Mouse (Mus musculus): ENCODE results near the gene Tmem200b.
A peak's percentile ranks its signal among the peaks of the same experiment; 100 is the strongest.

The Tmem200b gene

GRCm38 (mm10) chr4:131911521-131911920, 10.1 kb upstream of the Tmem200b start:
- DNase-seq = no peak

GRCm38 (mm10) chr4:131913526-131913925, 8.0 kb upstream of the Tmem200b start:
- DNase-seq = no peak

GRCm38 (mm10) chr4:131914046-131914643, 7.4 kb upstream of the Tmem200b start:
- DNase-seq = no peak

- no peak for DNase-seq
These were observed 6.6 kb upstream of the Tmem200b start for GRCm38 (mm10) chr4:131914891-131915469.

- DNase-seq = no peak
These were observed 5.7 kb upstream of the Tmem200b start for GRCm38 (mm10) chr4:131915821-131916328.

GRCm38 (mm10) chr4:131916425-131916824, 5.1 kb upstream of the Tmem200b start:
- peak; percentile 71 to 83 for DNase-seq

- no peak for DNase-seq
These were observed 4.5 kb upstream of the Tmem200b start for GRCm38 (mm10) chr4:131917010-131917555.

GRCm38 (mm10) chr4:131918026-131918533, 3.5 kb upstream of the Tmem200b start:
- no peak for DNase-seq

GRCm38 (mm10) chr4:131918711-131919500, 2.7 kb upstream of the Tmem200b start:
- no peak for DNase-seq

- no peak for DNase-seq
These were observed 1.9 kb upstream of the Tmem200b start for GRCm38 (mm10) chr4:131919506-131920140.

GRCm38 (mm10) chr4:131920141-131920594, 1.4 kb upstream of the Tmem200b start:
- DNase-seq = no peak

- peak; percentile 35 to 62 for DNase-seq
These were observed 798 bp upstream of the Tmem200b start for GRCm38 (mm10) chr4:131920595-131921351.

- no peak for DNase-seq
These were observed 833 bp downstream of the Tmem200b start for GRCm38 (mm10) chr4:131922404-131922803.

GRCm38 (mm10) chr4:131924096-131924810, 2.7 kb downstream of the Tmem200b start:
- peak; percentile 32 to 55 for DNase-seq

- DNase-seq = no peak
These were observed 7.6 kb downstream of the Tmem200b start for GRCm38 (mm10) chr4:131929146-131929545.

- DNase-seq = no peak
These were observed 17.9 kb downstream of the Tmem200b start for GRCm38 (mm10) chr4:131939459-131939858.

- peak in 1 of 2 experiments; percentile 19 for DNase-seq
These were observed 19.3 kb downstream of the Tmem200b start for GRCm38 (mm10) chr4:131940846-131941245.

- DNase-seq = no peak
These were observed 26.3 kb downstream of the Tmem200b start for GRCm38 (mm10) chr4:131947848-131948247.

- no peak for DNase-seq
These were observed 28.3 kb downstream of the Tmem200b start for GRCm38 (mm10) chr4:131949903-131950302.

GRCm38 (mm10) chr4:131950657-131951056, 29.1 kb downstream of the Tmem200b start:
- no peak for DNase-seq

GRCm38 (mm10) chr4:131957161-131957560, 35.6 kb downstream of the Tmem200b start:
- no peak for DNase-seq

All from cerebellum, postnatal 14 days (tissue).